Mouse (Mus musculus) olfactory bulb, adult 2 months (tissue): ENCODE results near the gene Mapk12. TPM values are rescaled to one million over a fixed set of nuclear protein-coding genes. Genes with fewer than 3 reads are reported as not detected.

ENCODE experiments used
- H3K27ac ChIP-seq: fragments of 200-500 bp; 2 replicates; pipeline ENCODE4 v1.5.1; 2012; ENCODE audit warnings: low read depth, low read length; ENCODE audit not compliant: insufficient read depth
- H3K4me1 ChIP-seq: fragments of 200-500 bp; 2 replicates; pipeline ENCODE4 v1.6.1; 2012; ENCODE audit warnings: low read length; ENCODE audit not compliant: control insufficient read depth, insufficient read depth
- H3K4me3 ChIP-seq: fragments of 200-500 bp; 2 replicates; pipeline ENCODE4 v1.5.1; 2012; ENCODE audit warnings: mild to moderate bottlenecking, low read depth, low read length, moderate library complexity; ENCODE audit not compliant: insufficient read depth
- CTCF ChIP-seq: fragments of 200-500 bp; IDR thresholded peaks from 2 replicates; pipeline ENCODE4 v1.5.1; 2012; ENCODE audit warnings: low read depth, mild to moderate bottlenecking, low read length, moderate library complexity; ENCODE audit not compliant: insufficient read depth
- POLR2A ChIP-seq: fragments of 200-500 bp; IDR thresholded peaks from 2 replicates; pipeline ENCODE4 v1.6.1; 2012; ENCODE audit warnings: mild to moderate bottlenecking, low read depth, low read length, moderate library complexity; ENCODE audit not compliant: insufficient read depth
- WGBS: fragments of 180-500 bp; shearing (Covaris S2); methylation state at CpG from one replicate; pipeline ENCODE4 v1.1.7; 2018; 5-methylcytosine and 5-hydroxymethylcytosine counted together
- polyA plus RNA-seq: library from polyadenylated mRNA; stranded (reverse); fragments of >200 nt; gene quantifications from 2 replicates; pipeline ENCODE4 v1.2.4, GENCODE M21; 2012; ENCODE audit warnings: low replicate concordance; ENCODE audit not compliant: missing spikeins, insufficient read depth, insufficient read length

Gene Mapk12
- polyA plus RNA-seq, 1 experiment, result not detected

DNA sequence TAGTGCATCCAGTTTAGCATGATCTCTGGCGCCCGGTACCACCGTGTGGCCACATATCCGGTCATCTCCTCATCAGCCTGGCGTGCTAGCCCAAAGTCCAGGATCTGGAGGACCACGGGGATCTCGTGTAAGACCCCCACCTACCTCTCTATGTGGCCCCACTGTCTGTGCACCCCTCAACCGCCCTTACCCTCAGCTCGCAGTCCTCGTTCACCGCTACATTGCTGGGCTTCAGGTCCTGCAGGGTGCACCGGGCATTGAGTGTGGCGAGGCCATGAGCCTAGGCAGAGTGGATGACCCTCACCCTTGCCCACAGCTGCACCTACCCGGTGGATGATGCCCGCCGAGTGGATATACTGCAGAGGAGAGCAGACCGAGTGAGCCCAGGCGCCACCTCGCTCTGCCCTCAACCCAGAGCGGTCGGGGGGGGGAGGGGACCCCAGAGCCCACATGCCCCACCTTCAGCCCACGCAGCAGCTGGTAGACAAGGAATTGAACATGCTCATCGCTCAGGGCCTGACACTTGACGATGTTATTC lies 5.4 kb upstream of the Mapk12 start:
- Histone ChIP-seq H3K4me1 (peaks cover 34% of the 10 kb centered on the region), H3K27ac (no peak overlapping the region), H3K4me3 (no peak overlapping the region)
- TF ChIP-seq POLR2A, result no peak
- no peak for TF ChIP-seq CTCF
- 86% methylated on average over 24 of the region's 24 CpGs for WGBS

GRCm38 (mm10) chr15:89144965-89145364 lies 4.5 kb upstream of the Mapk12 start:
- 94% methylated on average over 11 of the region's 11 CpGs for WGBS
- H3K27ac ChIP-seq, result no peak overlapping the region
- TF ChIP-seq CTCF (no peak), POLR2A (no peak)
- H3K4me3 ChIP-seq, result no peak overlapping the region
- H3K4me1 ChIP-seq, result peaks cover 40% of the 10 kb centered on the region

DNA sequence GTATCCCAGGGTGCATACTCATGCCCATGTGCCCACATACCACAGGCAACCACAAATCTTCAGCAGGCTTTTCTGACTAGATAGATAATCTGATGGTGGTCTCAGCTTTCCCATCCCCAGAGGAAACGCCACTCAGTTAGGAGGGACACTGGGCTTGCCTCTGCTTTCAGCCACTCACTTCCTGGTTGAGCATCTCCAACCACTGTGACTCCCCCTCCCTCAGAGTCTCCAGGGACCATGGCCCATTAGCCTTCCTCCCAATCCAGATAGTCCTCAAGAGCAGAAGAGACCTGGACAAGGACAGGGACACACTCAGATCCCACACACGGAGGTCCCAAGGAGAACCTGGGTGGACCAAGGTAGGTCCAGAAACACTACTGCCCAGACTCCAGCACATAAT lies 2.6 kb upstream of the Mapk12 start:
- TF ChIP-seq CTCF, result no peak
- no peak overlapping the region for H3K4me3 ChIP-seq
- H3K4me1 ChIP-seq, result peaks cover 32% of the 10 kb centered on the region
- H3K27ac ChIP-seq, result no peak overlapping the region
- 84% methylated on average over 2 of the region's 2 CpGs for WGBS

- Histone ChIP-seq H3K4me1 (peaks cover 36% of the 10 kb centered on the region), H3K27ac (no peak overlapping the region), H3K4me3 (no peak overlapping the region)
- WGBS, result 74% methylated on average over 4 of the region's 4 CpGs
- TF ChIP-seq CTCF, result no peak
- TF ChIP-seq POLR2A, result no peak
These were observed 1.4 kb upstream of the Mapk12 start for GRCm38 (mm10) chr15:89141905-89142304.

DNA sequence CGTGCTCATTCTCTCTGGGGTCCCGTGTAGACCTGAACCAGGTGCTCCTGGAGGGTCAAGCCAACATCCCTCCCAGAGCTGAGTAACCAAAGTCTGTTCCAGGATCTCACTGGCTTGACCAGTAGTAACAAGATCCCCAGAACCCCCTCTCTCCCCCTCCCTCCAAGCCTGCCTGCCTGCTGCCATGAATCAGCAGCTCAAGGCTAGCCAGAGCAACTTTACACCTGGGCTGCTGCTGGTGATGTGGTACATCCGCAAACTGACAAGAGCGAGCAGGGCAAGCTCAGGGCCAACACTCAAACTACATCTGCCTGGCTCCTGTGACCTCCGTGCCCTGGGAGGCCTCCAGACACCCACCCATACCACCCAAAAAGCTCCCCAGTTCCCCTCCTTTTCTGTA lies 940 bp upstream of the Mapk12 start:
- H3K4me3 ChIP-seq, result no peak overlapping the region
- no peak for TF ChIP-seq CTCF
- no peak for TF ChIP-seq POLR2A
- H3K27ac ChIP-seq, result no peak overlapping the region
- peaks cover 32% of the 10 kb centered on the region for H3K4me1 ChIP-seq
- 49% methylated on average over 5 of the region's 5 CpGs for WGBS

DNA sequence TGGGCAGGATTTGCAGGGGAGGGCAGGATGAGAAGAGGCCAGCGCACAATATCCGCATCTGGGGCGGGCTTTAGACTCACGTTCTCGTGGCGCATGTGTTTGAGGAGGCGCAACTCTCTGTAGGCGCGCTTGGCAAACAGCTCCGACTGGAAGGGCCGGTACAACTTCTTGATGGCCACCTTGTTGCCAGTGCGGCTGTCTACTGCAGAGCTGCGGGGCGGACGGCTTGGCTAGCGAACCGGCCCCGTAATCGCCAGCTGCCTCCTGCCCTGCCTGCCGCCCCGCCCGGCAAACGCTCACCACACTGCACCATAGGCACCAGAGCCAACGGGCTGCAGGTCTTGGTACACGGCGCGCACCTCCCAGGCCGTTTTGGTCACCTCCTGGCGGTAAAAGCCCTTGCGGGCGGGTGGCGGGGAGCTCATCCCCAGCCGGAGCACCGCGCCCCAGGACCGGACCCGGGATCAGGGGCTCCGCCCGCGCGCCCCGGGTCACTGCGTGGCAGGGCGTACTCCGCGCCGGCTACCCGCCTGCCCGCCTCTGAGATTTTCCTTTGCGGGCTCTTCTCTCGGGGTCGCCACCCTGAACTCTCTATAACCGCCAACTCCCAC lies 350 bp downstream of the Mapk12 start:
- Histone ChIP-seq H3K4me3 (peak overlapping the region; percentile 47), H3K27ac (no peak overlapping the region), H3K4me1 (peaks cover 27% of the 10 kb centered on the region)
- TF ChIP-seq CTCF, result no peak
- TF ChIP-seq POLR2A, result no peak
- whole genome bisulfite sequencing, result under 1% methylated on average over 53 of the region's 53 CpGs

DNA sequence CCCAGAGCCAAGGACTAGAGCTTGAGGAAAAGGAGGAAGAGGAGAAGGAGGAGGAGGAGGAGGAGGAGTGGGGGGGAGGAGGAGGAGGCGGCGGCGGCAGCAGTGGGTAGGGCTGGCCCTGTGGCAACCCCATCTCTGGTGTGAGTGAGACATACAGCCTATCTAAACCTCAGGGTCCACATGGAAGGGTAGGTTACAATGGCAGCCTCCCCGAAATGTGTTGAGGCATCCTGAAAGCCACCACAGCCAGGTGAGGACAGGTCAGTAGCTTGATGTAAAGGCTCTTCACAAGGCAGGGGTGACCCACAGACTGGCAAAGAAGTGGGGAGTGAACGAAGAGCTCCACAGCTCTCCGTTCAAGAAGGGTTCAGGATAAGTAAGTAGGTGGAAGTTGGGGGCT lies 2.0 kb downstream of the Mapk12 start:
- no peak for TF ChIP-seq POLR2A
- no peak for TF ChIP-seq CTCF
- peaks cover 27% of the 10 kb centered on the region for H3K4me1 ChIP-seq
- H3K4me3 ChIP-seq, result no peak overlapping the region
- no peak overlapping the region for H3K27ac ChIP-seq
- 94% methylated on average over 6 of the region's 6 CpGs for WGBS

DNA sequence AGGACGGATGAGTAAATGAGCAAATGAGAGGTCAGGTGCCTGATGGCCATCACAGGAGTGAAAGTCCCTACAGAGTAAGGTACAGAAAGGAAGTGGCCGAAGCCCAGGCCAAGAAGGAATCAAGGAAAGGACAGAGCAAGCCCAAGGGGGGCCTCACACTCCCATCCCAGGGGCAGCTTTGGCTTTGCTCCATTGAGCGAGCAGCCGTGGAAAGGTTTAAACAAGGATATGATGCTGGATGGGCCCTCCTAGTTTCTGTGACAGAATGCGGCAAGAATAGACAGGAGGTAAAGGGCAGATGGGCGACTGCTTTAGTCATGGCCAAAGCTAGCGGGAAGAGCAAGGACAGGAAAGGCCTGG lies 2.5 kb downstream of the Mapk12 start:
- Histone ChIP-seq H3K4me1 (peaks cover 27% of the 10 kb centered on the region), H3K4me3 (no peak overlapping the region), H3K27ac (no peak overlapping the region)
- TF ChIP-seq POLR2A, result no peak
- no peak for TF ChIP-seq CTCF
- 94% methylated on average over 7 of the region's 7 CpGs for WGBS

DNA sequence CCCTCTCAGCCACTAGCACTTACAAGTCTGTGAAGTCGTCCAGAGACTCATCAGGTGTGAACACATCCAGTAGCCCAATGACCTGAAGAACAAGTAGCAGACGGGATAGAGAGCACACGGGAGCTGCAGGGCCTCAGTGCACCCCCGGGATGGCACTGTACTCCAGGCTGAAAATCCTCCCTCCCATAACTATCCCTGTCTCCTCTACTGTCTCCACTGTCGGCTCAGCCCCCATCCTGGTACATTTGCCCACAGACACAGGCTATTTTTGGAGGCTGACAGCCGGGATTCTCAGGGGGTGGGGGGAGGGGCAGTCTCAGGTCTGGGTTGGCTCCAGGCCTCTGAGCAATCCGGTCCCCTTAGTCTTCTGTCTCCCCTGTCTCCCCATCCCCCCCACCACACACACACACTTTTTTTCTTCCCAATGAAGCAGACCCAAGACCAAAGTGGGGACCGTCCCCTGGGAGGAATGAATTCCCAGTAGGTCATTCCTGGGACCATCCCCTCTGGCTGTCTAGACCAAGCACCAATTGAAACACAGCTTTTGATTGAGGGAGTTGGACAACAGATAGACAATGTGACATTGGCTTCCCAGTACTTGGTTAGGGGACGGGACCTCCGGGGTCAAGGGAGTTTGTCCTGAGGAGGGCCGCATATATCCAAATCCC lies 3.0 kb downstream of the Mapk12 start:
- Histone ChIP-seq H3K27ac (no peak overlapping the region), H3K4me3 (no peak overlapping the region), H3K4me1 (peaks cover 27% of the 10 kb centered on the region)
- TF ChIP-seq POLR2A, result no peak
- no peak for TF ChIP-seq CTCF
- 62% methylated on average over 11 of the region's 11 CpGs for WGBS
